Mouse (Mus musculus) stomach, postnatal 0 days (tissue): ENCODE data around the gene Fam69b. TPM values are rescaled to one million over a fixed set of nuclear protein-coding genes. Genes with fewer than 3 reads are reported as not detected.

Source experiments
- ATAC-seq: fragments of 200-750 bp; cut with Nextera tagmentation; 2 replicates; pipeline ENCODE4 v1.8.0; 2017; ENCODE audit not compliant: low FRiP score, low TSS enrichment
- DNase-seq: peaks from one replicate; pipeline ENCODE4 v3.0.0-alpha.2; 2016; ENCODE audit warnings: low spot score
- H3K27ac ChIP-seq: fragments of 300-500 bp; sonication (generic); replicated peaks from 2 replicates; pipeline ENCODE4 v1.5.1; 2014; ENCODE audit warnings: mild to moderate bottlenecking, control low read depth
- H3K27me3 ChIP-seq: fragments of 300-500 bp; sonication (generic); 2 replicates; pipeline ENCODE4 v1.6.1; 2014; ENCODE audit warnings: low read length; ENCODE audit not compliant: control insufficient read depth, insufficient read depth
- H3K36me3 ChIP-seq: fragments of 300-500 bp; sonication (generic); 2 replicates; pipeline ENCODE4 v1.6.1; 2014; ENCODE audit warnings: low read length, mixed read lengths; ENCODE audit not compliant: control insufficient read depth, insufficient read depth
- H3K4me1 ChIP-seq: fragments of 300-500 bp; sonication (generic); replicated peaks from 2 replicates; pipeline ENCODE4 v1.6.1; 2014; ENCODE audit warnings: antibody characterized with exemption; ENCODE audit not compliant: control insufficient read depth, insufficient read depth
- H3K4me2 ChIP-seq: fragments of 300-500 bp; sonication (generic); replicated peaks from 2 replicates; pipeline ENCODE4 v1.6.1; 2014; ENCODE audit warnings: low read depth, mild to moderate bottlenecking, control low read depth, moderate library complexity
- H3K4me3 ChIP-seq: fragments of 300-500 bp; sonication (generic); 2 replicates; pipeline ENCODE4 v1.5.1; 2014; ENCODE audit warnings: low read depth, low read length, control low read depth
- H3K9ac ChIP-seq: fragments of 300-500 bp; sonication (generic); 2 replicates; pipeline ENCODE4 v1.6.1; 2014; ENCODE audit warnings: mild to moderate bottlenecking, low read length, control low read depth, mixed read lengths
- H3K9me3 ChIP-seq: fragments of 300-500 bp; sonication (generic); 2 replicates; pipeline ENCODE4 v1.6.1; 2016; ENCODE audit warnings: low read length; ENCODE audit not compliant: control insufficient read depth
- CTCF ChIP-seq: IDR thresholded peaks from 2 replicates; pipeline ENCODE4 v1.5.1; 2016; ENCODE audit warnings: antibody characterized with exemption, low read depth, mild to moderate bottlenecking, moderate library complexity
- EP300 ChIP-seq: optimal IDR thresholded peaks from 2 replicates; pipeline ENCODE3; 2016; ENCODE audit warnings: antibody characterized with exemption
- WGBS: fragments of 180-500 bp; shearing (Covaris S2); extraction: QIAGEN DNeasy Blood & Tissue Kit; methylation state at CpG from one replicate; pipeline ENCODE4 v1.1.7; 2014; 5-methylcytosine and 5-hydroxymethylcytosine counted together
- polyA plus RNA-seq: library from polyadenylated mRNA; unstranded; fragments of >200 nt; fragmentation: Nextera tagmentation; extraction: Ambion mirVana; gene quantifications from 2 replicates; pipeline ENCODE4 v1.2.1, GENCODE M21; 2015

Fam69b gene
- polyA plus RNA-seq, 1 experiment from 2014 or later, result 10.9 TPM

DNA sequence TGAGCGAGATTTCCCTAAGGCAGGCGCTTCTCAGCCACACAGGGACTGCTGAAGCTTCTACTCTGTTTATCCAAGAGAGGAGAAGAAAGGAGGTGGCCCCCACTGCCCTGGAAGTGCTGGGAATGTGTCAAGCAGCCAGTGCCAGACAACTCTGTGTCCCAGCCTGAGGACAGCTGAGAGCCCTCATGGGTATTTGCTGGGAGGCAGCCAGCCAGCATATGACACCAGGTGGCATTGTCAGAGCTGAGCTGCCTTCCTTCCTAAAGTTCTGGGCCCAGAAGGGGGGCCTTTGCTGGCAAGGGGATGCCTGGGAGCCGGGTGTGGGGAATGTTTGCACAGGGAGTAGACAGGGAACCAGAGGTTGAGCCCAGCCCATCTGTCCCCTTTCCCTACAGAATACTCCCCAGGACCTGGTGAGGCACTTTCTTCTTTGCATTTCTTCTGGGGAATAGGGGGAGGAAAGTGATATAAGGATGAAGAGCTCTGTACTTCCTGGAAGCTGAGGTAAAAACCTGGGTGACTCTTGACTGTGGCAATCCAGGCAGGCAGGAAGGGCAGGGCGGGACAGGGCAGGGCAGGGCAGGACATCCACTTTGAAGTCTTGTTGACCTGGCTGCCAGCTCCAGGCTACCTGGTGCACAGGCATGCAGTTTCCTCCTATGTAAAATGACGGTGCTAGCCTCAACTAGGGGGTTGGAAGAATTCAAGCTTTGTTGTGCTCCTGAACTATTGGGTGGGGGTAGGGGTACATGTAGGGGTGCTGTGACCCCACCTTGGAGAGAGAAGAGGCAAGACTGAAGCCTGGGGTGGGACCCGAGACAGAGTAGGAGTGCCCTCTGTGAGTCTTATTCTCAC lies 21.0 kb upstream of the Fam69b start:
- Histone ChIP-seq H3K36me3 (no peaks in the 10 kb centered on the region), H3K9me3 (no peaks in the 10 kb centered on the region), H3K9ac (no peak overlapping the region; the same call in 1 of the 2 replicates), H3K27ac (peak overlapping the region; percentile 85), H3K27me3 (no peaks in the 10 kb centered on the region), H3K4me1 (peaks cover 4% of the 10 kb centered on the region; the same call in 1 of the 2 replicates), H3K4me3 (no peak overlapping the region), H3K4me2 (no peak overlapping the region)
- ATAC-seq (peak; percentile 53), DNase-seq (peak; percentile 83)
- TF ChIP-seq EP300 (no peak), CTCF (no peak)
- 23% methylated on average over 6 of the region's 6 CpGs for WGBS

DNA sequence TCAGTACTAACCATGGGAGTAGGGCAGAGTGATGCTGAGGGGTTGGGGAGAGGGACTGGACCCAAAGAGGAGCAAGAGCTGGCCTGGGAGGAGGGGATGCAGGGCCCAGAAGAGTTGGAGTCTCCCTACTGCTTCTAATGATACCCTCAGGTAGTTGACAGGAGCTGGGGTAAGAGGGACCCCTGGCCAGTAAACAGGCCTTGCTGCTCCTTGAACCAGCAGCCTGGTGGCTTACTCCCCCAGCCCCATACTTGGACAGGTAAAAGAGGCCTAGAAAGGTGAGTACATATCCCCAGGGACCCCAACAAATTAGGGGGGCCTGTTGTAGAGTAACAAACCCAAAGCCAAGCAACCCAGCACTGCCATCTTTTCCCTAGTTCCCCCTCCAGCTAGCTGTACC lies 19.5 kb upstream of the Fam69b start:
- no peak for ATAC-seq

DNA sequence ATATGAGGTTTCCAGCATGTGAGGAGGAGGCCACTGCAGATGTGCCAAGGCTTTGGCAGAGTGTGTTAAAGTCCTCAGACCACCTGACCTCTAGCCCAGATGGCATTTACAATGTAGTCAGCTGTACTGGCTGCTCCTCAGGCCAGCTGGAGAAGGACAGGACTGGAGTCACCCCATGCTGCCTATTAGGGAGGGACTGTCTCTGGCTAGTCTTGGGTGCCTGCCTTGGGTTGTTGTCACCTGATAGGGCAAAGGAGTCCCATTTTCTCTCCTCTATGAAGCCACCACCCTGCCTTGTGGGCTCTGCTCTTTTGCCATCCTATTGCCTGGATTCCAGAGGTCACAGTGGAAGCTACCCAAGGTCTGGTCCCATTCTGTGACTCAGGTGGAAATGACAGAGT lies 19.0 kb upstream of the Fam69b start:
- Histone ChIP-seq H3K9ac (no peak overlapping the region), H3K4me1 (peaks cover 4% of the 10 kb centered on the region; the same call in 1 of the 2 replicates), H3K27me3 (no peaks in the 10 kb centered on the region), H3K36me3 (no peaks in the 10 kb centered on the region), H3K4me2 (no peak overlapping the region), H3K4me3 (no peak overlapping the region), H3K27ac (peak overlapping the region; percentile 14; the same call in 1 of the 2 replicates), H3K9me3 (no peaks in the 10 kb centered on the region)
- TF ChIP-seq CTCF (no peak), EP300 (no peak)
- no peak for DNase-seq
- no peak for ATAC-seq

More for the DNA sequence above, 19.5 kb upstream of the Fam69b start:
- no peak overlapping the region for H3K4me3 ChIP-seq
- H3K27me3 ChIP-seq, result no peaks in the 10 kb centered on the region
- H3K9ac ChIP-seq, result no peak overlapping the region
- H3K4me1 ChIP-seq, result peaks cover 4% of the 10 kb centered on the region; the same call in 1 of the 2 replicates
- H3K27ac ChIP-seq, result 0 out of 2 replicates have a peak overlapping the region, but pooled peaks have one; percentile 18
- H3K4me2 ChIP-seq, result no peak overlapping the region
- H3K36me3 ChIP-seq, result no peaks in the 10 kb centered on the region
- no peaks in the 10 kb centered on the region for H3K9me3 ChIP-seq
- TF ChIP-seq CTCF (no peak), EP300 (no peak)
- no peak for DNase-seq

DNA sequence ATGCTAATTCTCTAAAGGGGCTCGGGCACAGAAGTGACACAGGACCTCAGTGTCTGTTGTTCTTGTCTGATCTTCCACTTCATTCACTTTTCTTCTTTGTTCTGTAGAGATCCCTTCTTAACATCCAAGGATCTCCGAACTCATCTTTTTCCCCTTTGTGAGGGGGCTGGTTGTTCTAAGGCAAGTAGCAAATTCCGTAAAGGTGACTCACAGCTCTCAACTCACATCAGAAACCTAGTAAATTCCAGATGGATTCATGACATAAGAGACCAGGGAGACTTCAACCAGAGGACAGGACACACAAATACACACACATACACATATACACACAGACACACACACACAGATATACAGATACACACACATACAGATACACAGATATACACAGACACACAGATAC lies 17.7 kb upstream of the Fam69b start:
- no peak for DNase-seq
- no peak for TF ChIP-seq EP300
- TF ChIP-seq CTCF, result no peak
- Histone ChIP-seq H3K27ac (peak overlapping the region; percentile 46; the same call in 1 of the 2 replicates), H3K4me1 (peaks cover 4% of the 10 kb centered on the region; the same call in 1 of the 2 replicates), H3K36me3 (no peaks in the 10 kb centered on the region), H3K4me2 (no peak overlapping the region), H3K9me3 (no peaks in the 10 kb centered on the region), H3K4me3 (no peak overlapping the region), H3K9ac (no peak overlapping the region), H3K27me3 (no peaks in the 10 kb centered on the region)
- WGBS, result 73% methylated on average over 3 of the region's 3 CpGs
- no peak for ATAC-seq

DNA sequence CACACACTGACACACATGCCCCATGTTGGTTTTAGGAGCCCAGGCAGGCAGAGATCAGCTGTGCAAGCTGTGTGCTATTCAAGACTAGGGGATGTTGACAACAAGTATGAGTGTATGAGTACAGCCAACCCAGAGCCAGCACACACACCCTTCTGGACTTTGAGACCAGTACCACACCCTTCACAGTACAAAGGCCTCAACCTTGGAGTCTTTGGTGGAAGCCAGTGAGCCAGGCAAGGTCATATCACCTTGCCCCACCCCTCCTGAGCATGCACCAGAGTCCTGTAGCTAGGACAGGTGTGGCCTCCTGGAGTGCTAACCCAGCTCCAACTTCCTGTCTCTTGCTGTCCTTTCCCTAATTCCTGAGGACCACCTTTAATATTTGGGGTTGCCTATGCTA lies 17.2 kb upstream of the Fam69b start:
- no peaks in the 10 kb centered on the region for H3K36me3 ChIP-seq
- no peak overlapping the region for H3K4me2 ChIP-seq
- ATAC-seq (peak; percentile 93), DNase-seq (peak; percentile 86)
- H3K4me1 ChIP-seq, result peaks cover 4% of the 10 kb centered on the region; the same call in 1 of the 2 replicates
- no peak overlapping the region for H3K4me3 ChIP-seq
- peak overlapping the region; percentile 75 for H3K27ac ChIP-seq
- no peaks in the 10 kb centered on the region for H3K9me3 ChIP-seq
- no peak overlapping the region for H3K9ac ChIP-seq
- no peak for TF ChIP-seq EP300
- no peak for TF ChIP-seq CTCF
- no peaks in the 10 kb centered on the region for H3K27me3 ChIP-seq

DNA sequence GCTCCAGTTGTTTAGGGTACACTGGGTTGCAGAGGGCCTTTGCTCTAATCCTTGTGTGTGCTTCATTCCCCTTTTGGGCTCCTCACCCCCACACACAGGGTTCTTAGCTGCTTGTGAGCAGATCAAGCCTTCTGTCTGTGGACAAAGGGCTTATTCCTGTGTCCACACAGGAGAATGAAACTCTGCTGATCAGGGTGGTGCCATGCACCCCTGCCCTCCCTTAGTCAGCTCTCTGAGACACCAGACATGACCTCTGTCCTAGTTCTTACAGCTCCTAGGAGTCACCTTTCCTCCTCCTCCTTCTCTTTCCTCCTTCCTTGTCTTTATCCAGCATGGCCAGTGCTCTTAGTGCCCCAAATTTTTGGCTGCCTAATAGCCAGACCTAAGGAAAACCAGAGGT lies 16.4 kb upstream of the Fam69b start:
- no peak overlapping the region for H3K4me3 ChIP-seq
- no peak overlapping the region for H3K4me2 ChIP-seq
- TF ChIP-seq CTCF (no peak), EP300 (no peak)
- H3K9ac ChIP-seq, result no peak overlapping the region
- peak; percentile 58 for ATAC-seq
- no peaks in the 10 kb centered on the region for H3K9me3 ChIP-seq
- no peaks in the 10 kb centered on the region for H3K36me3 ChIP-seq
- no peaks in the 10 kb centered on the region for H3K27me3 ChIP-seq
- H3K4me1 ChIP-seq, result peaks cover 3% of the 10 kb centered on the region; the same call in 1 of the 2 replicates
- H3K27ac ChIP-seq, result peak overlapping the region; percentile 75
- DNase-seq, result peak; percentile 54
